Mouse (Mus musculus) kidney, adult 2 months (tissue): ENCODE measurements around the gene Gp1bb.

Experiments
- CTCF ChIP-seq: fragments of 200-500 bp; conservative IDR thresholded peaks from 2 replicates; pipeline ENCODE4 v1.5.1; 2011; ENCODE audit warnings: low read depth, mild to moderate bottlenecking, control low read depth, low read length, moderate library complexity, mixed read lengths; ENCODE audit not compliant: insufficient read depth, insufficient read length
- POLR2A ChIP-seq: fragments of 200-500 bp; IDR thresholded peaks from one replicate; pipeline ENCODE4 v1.6.1; 2011; ENCODE audit warnings: low read depth, low read length, control low read depth

DNA sequence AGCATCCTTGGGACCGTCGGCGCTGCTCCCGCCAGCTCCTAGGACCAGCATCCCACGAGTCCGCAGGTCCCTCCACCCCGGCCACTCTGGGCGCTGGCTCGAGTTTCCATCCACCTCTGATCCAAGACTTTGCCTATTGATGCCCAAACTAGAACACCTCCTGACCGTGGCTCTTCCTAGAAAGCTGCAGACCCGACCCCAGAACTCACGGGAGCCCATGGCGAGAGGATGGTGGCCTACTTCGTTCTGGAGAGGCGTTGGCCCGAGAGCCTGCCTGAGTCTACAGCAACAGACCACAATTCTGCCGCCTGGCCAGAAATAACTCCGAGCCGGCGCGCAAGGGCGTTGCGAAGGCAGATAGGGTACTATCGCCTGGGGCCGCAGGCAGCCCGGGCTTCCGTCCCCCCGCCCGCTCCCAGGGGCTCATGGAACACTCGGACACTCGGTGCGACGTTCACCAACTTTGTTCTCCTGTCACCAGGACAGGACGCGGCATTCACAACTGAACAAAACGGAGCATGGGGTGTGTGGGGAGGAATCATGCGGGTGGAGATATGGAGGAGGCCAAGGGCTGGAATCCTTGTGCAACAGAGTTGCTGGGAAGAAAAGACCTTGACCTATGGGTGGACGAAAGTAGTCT lies 721 bp downstream of the Gp1bb start:
- TF ChIP-seq CTCF (no peak), POLR2A (no peak)
